Mouse (Mus musculus) lung, postnatal 4 days (tissue): Measurements from ENCODE around the gene Lcn9.
"Not testable (repeated sequence)": the region's sequence is repeated elsewhere in the genome, so short reads cannot be mapped to it uniquely, and the experiment has no call there.

ENCODE experiments used
- DNase-seq, 2 experiments: peaks; one replicate each; pipeline ENCODE4 v3.0.0; 2021

Gene Lcn9

GRCm38 (mm10) chr2:25822806-25823205 lies at the start of gene Lcn9:
TSS of gene Lcn9 (plus strand) at chr2:25823153.
- DNase-seq, result no peak

- DNase-seq, result no peak
These were observed 49.4 kb upstream of the Lcn9 start for GRCm38 (mm10) chr2:25773507-25773906.

DNA sequence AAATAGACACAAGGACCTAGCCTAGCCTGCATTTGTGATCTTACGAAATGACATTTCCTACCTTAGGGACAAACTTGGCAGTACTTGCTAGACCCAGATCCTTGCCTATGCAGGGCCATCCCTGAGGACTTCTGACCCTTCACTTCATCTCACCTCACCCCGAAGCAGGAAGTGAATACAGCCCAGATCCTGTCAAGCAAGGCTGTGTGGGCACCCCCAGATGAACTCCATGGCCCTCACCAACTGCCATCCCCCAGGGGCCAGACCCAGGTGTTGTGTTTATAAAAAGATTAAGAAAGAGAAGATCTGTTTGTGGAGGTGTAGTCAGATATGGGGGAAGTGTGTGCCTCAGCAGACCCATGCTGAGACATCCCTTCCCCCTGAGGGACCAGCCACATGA lies 48.3 kb upstream of the Lcn9 start:
- DNase-seq, result no peak

GRCm38 (mm10) chr2:25775991-25776390 lies 47.0 kb upstream of the Lcn9 start:
- no peak for DNase-seq

DNA sequence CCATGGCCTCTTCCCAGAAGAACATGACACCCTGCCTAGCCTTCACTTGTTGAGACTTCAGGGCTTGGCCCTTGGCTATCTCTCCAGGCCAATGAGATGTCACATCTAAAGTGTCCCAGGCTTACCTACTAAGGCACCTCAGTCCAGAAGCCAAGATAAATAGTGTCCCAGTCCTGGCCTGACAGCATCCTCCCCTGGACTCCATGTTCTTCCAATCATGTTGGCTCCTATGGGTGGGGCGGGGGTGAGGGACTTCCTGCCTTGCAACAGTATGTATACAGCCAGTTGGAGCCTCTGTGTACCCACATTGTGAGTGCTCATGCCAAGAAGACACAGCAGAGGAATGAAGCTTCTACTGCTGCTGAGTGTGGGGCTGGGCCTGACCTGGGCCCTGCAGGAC lies 46.2 kb upstream of the Lcn9 start, which contains the start of gene Lcn11:
Gene Lcn11 (plus strand): TSS at position 301 of the 400 bp plus-strand sequence.
- DNase-seq, result no peak

- no peak for DNase-seq
These were observed 43.9 kb upstream of the Lcn9 start for GRCm38 (mm10) chr2:25779076-25779475.

DNA sequence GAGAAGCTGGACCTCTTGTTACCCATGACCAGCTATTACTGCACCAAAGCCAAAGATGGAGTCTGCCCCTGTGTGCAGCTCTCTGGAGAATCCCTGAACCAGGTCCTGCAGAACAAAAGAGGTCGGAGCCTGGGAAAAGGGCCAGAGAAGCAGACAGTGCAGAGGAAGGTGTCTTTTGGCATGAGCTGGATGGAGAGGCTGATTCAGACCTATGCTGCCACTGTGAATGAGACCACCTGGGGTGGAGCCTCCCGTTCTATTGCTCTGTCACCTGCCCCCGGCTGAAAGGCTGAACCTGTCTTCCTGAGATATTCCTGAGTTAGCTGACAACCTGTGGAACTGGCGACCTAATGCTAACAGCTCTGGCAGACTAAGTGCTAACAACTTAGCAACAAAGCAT lies 42.0 kb upstream of the Lcn9 start:
- no peak for DNase-seq

DNA sequence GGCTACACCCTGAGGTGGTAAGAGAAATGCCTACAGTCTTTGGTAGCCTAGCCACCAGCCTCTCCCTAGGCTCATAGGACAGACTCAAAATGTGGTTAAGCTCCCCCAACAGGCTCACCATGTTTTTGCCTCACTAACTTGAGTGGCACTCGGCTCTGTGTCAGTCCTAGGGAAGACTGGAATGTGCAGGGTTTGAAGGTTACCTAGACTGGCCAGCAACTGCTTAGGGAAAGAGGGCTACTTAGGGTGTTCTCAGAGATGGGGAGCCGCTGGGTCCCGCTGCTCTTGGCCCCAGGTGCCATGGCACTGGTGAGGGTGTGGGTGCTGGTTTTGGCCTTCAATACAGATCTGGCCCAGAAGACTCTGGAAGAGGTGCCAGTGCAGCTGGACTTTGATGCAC lies 41.0 kb upstream of the Lcn9 start, which contains the start of gene Gm13539:
Gene Gm13539 (plus strand): TSS at position 301 of the 400 bp plus-strand sequence.
- no peak for DNase-seq

GRCm38 (mm10) chr2:25785573-25786322 lies 37.2 kb upstream of the Lcn9 start:
- peak in 1 of 2 experiments; percentile 43 for DNase-seq

- DNase-seq, result no peak
These were observed 33.9 kb upstream of the Lcn9 start for GRCm38 (mm10) chr2:25789092-25789491.

GRCm38 (mm10) chr2:25797635-25798034 lies 25.3 kb upstream of the Lcn9 start:
- DNase-seq, result no peak

DNA sequence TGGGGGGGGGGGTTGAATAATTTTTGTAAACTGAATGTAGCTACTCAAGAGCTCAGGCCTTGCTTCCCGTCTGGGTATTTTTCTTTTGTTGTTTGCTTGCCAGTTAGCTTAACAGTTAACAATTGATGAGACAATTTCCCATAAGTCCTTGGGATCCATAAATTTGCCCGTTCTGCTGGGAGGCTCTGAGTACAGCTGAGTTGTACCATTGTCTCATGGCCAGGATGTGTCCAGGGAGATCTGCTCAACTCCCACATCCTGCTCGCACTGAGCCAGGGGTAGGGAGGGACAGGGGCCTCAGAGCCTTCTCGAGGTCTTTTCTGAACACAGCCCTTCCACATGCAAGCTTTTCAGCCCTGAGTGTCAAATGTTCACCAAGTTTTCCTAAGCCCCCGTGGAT lies 24.9 kb upstream of the Lcn9 start:
- no peak for DNase-seq

DNA sequence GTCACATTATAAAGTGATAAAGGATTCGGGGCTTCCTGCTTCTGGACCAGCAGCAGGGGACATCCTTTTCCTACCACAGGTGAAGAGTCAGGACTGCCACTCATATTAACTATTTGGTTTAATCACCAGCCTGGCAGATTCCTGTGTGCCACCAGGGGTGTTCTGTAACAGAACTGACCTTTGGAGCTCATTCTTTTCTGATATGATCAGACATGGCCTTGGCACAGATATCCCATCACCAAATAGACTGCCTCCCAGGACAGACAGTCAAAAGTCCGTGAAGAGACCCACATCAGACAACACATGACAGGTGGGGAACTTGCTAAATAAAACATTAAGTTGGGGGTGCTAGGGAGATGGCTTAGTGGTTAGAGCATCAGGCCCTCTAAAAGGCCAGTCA lies 11.2 kb upstream of the Lcn9 start:
- no peak for DNase-seq

- no peak for DNase-seq
These were observed 9.6 kb upstream of the Lcn9 start for GRCm38 (mm10) chr2:25813364-25813763.

GRCm38 (mm10) chr2:25815748-25816147 lies 7.2 kb upstream of the Lcn9 start, which contains the start of gene Glt6d1:
TSS of gene Glt6d1 (minus strand) at chr2:25815848.
- not testable (repeated sequence) for DNase-seq

DNA sequence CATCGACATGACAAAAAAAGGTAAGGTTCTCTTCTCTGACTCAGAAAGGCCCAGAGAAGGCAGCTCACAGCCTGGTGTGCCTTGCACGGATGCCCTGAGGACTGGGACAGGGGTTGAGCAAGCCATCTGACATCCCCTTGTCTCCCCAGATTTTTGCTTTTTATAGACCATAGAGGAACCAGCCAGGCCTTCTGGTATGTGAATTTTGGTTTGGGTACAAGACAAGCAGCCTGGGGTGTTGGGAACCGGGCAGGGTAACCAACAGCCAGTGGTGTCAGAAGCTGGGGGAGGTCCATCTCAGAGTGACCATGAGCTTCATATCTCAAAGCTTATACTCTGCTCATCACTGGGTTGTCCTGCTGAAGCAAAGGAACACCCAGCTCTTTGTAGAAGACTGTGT lies 1.8 kb downstream of the Lcn9 start:
- DNase-seq, result no peak

DNA sequence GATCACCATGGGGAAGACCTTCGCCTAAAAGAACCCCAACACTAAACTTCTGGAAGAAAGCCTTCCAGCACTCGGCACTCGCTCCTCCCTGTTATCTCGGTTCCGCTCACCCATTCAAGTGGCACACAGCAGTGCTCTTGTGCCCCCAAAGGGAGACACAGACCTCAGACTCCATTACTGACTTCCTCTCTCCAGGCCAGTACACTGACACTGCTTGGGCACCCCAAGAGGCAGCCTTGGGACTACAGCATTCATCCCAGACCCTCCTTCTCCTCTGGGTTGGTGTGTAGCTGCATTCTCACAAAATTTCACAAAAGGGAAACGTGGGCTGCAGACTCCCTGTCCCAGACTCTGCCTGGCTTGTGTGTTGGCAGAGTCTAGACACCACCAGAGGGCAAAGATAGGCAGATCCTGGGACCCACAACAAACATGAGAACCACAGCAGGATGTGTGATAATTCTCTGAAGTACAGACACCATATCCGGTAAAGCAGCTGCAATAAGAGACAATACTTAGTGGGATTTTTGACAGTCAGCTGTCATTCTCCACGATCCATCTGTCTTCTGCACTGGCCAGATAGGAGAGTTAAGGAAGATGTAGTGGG lies 5.5 kb downstream of the Lcn9 start:
- peak in 1 of 2 experiments; percentile 16 for DNase-seq

- DNase-seq, result peak in 1 of 2 experiments; percentile 33
These were observed 7.8 kb downstream of the Lcn9 start for GRCm38 (mm10) chr2:25830786-25831185.

DNA sequence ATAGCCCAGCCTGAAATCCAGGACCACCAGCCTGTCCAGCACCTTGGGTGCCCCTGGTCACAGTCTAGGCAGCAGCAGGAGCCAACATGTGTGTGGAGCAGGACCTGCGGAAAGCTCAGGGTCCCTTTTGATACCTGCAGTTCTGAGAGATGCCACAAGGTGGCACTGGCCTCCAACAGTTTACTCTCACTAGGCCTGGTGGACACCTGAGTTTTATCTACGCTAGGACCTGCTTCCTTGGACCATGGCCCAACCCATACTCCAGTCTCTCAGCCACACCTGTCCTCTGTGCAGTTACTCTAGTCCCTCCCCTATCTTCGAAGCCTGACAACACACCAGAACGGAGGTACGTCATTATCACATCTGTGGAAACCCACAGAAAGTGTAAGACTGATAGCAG lies 13.3 kb downstream of the Lcn9 start:
- peak; percentile 56 to 76 for DNase-seq

- no peak for DNase-seq
These were observed 19.2 kb downstream of the Lcn9 start for GRCm38 (mm10) chr2:25842161-25842560.

- DNase-seq, result no peak
These were observed 19.8 kb downstream of the Lcn9 start for GRCm38 (mm10) chr2:25842758-25843157.

DNA sequence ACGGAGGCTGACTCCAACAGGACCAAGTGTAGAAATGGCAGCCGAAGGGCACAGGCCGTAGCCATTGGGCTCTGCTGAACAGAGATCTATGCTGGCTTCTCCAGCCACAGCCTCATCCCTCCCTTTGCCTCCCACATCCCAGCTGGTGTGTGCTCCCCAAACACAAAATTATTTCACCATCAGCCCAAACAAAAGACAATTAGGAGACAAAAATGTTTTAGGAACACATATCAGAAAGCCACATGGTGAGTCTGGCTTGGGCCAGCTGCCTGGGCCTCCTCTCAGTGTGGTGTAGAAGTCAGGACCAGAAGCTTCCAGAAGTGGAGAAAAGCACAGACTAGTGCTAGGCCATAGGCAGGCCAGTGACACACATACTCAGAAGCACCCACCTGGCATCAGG lies 21.1 kb downstream of the Lcn9 start:
- peak in 1 of 2 experiments; percentile 56 for DNase-seq

DNA sequence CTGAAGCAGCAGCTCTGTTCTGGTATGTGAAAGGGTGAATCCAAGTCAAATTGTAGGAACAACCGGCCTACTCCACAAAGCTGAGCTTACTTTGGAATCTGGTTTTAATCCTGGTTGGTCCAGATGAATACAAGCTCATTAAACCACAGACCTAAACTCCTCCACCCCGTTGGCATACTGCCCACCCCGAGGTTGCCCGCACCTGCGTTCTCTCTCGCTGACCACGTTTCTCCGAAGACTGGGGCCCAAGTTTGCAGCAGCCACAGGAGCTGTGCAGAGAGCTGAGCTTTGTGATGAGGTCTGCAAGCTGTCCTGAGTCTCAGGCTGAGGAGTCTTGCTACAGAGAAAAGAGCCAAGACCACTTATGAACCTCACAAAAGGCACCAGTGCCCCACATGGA lies 23.6 kb downstream of the Lcn9 start:
- no peak for DNase-seq

GRCm38 (mm10) chr2:25847226-25847625 lies 24.3 kb downstream of the Lcn9 start, which contains the start of gene Sohlh1:
TSS of gene Sohlh1 (minus strand) at chr2:25847248.
- DNase-seq, result no peak
